ENCODE assay signal across 1 mouse cellular context in the genomic region with DNA sequence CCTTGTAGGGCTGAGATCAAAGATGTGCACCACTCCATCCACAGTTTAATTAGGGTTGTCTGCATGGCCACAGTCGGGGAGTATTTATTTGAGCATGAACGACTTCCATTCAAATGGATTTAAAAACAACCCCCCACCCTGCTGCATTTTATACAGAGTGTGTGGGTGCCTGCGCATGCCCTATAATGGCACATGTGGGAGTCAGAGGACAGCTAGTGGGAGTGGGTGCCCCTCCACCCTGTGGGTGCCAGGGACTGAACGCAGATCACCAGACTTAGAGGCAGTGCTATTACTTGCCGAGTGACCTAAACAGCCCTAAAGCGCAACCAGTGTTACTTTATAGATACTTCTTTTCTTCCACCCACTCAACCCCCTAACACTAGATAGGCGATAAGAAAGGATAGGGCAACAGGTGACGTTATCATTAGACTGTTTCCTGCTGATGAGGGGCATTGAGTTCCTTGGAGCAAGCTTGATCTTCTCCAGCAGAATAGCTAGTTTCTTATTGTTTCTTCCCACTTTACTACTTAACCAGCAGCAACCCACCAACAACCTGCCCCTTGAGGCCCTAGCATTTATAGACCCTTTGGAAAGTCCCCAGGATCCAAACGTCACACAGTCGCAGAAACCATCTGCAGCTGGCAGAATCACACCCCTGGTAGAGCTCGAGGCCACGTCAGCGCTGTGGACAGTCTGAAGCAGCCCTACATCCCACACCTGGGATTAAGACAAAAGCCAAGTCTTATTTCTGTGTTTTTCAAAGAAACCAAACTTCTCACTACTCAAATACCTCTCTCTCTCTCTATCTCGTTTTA.
A peak's percentile ranks its signal among the peaks of the same experiment; 100 is the strongest.
TF ChIP-seq lines count a peak whose summit lies in the region.

No protein-coding gene starts in this region.

TF ChIP-seq in CH12.LX, 34 proteins besides CTCF, POLR2A, EP300 and RAD21 (continued from another document):
- TF ChIP-seq ETS1 (conservative IDR thresholded peaks at IDR 0.05; ENCODE audit: low read depth, low read length) = peak; percentile 62; the same call in 1 of the 2 replicates
- TF ChIP-seq E2F4 (IDR thresholded peaks at IDR 0.05; ENCODE audit: insufficient replicate concordance, low read depth, low read length) = no peak
- TF ChIP-seq MEF2A (IDR thresholded peaks at IDR 0.05; ENCODE audit: borderline replicate concordance, low read depth, low read length) = 0 out of 2 replicates have a peak, but pooled peaks have one; percentile 22
- no peak for TF ChIP-seq USF2 (conservative IDR thresholded peaks at IDR 0.05; ENCODE audit: low read depth, low read length)
- no peak for TF ChIP-seq UBTF (IDR thresholded peaks at IDR 0.05; ENCODE audit: low read depth, low read length)
- no peak for TF ChIP-seq NRF1 (IDR thresholded peaks at IDR 0.05; ENCODE audit: low read depth, low read length)
- no peak for TF ChIP-seq BHLHE40 (IDR thresholded peaks at IDR 0.05; ENCODE audit: low read depth, low read length)
- TF ChIP-seq TCF12 (IDR thresholded peaks at IDR 0.05; ENCODE audit: low read depth, low read length) = peak; percentile 49; the same call in 1 of the 2 replicates
- no peak for TF ChIP-seq GABPA (IDR thresholded peaks at IDR 0.05; ENCODE audit: insufficient replicate concordance, low read depth, low read length)
- TF ChIP-seq POLR2AphosphoS2 (IDR thresholded peaks at IDR 0.05; ENCODE audit: low read depth, low read length) = no peak
- no peak for TF ChIP-seq SMC3 (IDR thresholded peaks at IDR 0.05; ENCODE audit: low read depth, low read length)
- TF ChIP-seq JUN (IDR thresholded peaks at IDR 0.05; ENCODE audit: insufficient read depth, low read depth, low read length) = no peak
- no peak for TF ChIP-seq CHD2 (IDR thresholded peaks at IDR 0.05; ENCODE audit: low read length)
